Mouse (Mus musculus): ENCODE measurements around the gene Mindy4. TPM values are rescaled to one million over a fixed set of nuclear protein-coding genes. Genes with fewer than 3 reads are reported as not detected.

The Mindy4 gene
- polyA plus RNA-seq, 1 experiment: 4.9 TPM

DNA sequence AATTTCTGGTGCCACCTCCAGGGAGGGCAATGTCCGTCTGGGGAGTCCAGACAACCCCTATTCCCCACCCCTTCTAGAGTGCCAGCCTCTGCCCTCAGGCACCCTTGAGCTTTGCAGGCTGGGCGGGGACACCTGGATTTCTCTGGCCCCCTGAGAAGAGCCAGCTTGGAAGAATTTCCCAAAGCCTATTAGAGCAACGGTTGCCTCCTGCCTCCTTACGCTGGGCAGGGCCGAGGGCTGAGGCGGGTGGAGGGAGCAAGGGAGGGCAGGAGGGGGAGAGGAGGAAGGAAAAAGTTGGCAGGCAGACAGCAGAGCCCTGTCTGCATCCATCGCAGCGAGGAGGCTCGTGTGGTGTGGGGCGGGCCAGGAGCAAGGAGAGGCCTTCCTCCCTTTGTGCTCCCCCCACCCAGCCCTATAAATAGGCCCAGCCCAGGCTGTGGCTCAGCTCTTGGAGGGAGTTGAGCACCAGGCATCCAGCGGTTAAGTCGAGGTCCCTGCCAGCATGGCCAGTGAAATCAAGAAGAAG lies 132.9 kb downstream of the Mindy4 start, which contains the start of gene Aqp1:
Gene Aqp1 (plus strand): TSS at position 444 of the 526 bp plus-strand sequence.
- DNase-seq: no peak
- TF ChIP-seq POLR2A (IDR thresholded peaks at IDR 0.05; ENCODE audit: borderline replicate concordance, insufficient read depth, low read length) (no peak), CTCF (IDR thresholded peaks at IDR 0.05; ENCODE audit: borderline replicate concordance, insufficient read depth, low read depth, low read length) (no peak)
- H3K4me3 ChIP-seq (replicated peaks; ENCODE audit: insufficient read depth, low read depth, low read length): no peak within 1 kb of the TSS
- H3K4me1 ChIP-seq (ENCODE audit: control insufficient read depth, insufficient read depth, low read length): no peaks in the 10 kb centered on the region; the same call in 1 of the 2 replicates
- no peak within 1 kb of the TSS for H3K27ac ChIP-seq (ENCODE audit: insufficient read depth, low read length)
- 14% methylated on average over 12 of the region's 12 CpGs for WGBS
- no peaks in the 10 kb centered on the region; the same call in 1 of the 2 replicates for H3K27me3 ChIP-seq (ENCODE audit: control insufficient read depth, insufficient read depth, low read length)

DNA sequence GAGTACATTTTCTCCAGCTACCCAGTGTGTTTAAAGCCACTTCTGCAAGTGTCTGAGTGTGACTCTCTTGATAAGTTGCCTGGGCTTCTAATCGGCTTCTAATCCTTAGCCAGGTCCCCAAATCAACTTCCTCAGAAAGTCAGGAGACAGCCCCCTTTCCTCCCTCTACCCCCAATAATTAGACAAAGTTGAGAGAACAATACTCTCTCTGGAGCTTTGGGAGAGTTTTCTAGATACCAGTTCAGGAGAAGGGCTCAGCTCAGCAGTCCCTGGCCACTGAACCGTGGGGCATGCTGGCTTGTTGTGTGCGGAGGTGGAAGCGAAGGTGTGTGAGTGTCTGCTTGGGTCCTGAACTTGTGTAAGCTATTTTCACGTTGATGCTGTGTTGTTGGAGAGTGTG lies 134.1 kb downstream of the Mindy4 start:
- Histone ChIP-seq H3K27ac (ENCODE audit: insufficient read depth, low read length) (no peak overlapping the region), H3K4me1 (ENCODE audit: control insufficient read depth, insufficient read depth, low read length) (no peaks in the 10 kb centered on the region; the same call in 1 of the 2 replicates), H3K27me3 (ENCODE audit: control insufficient read depth, insufficient read depth, low read length) (no peaks in the 10 kb centered on the region; the same call in 1 of the 2 replicates), H3K4me3 (replicated peaks; ENCODE audit: insufficient read depth, low read depth, low read length) (no peak overlapping the region)
- 88% methylated on average over 5 of the region's 5 CpGs for WGBS
- no peak for DNase-seq
- TF ChIP-seq CTCF (IDR thresholded peaks at IDR 0.05; ENCODE audit: borderline replicate concordance, insufficient read depth, low read depth, low read length) (no peak), POLR2A (IDR thresholded peaks at IDR 0.05; ENCODE audit: borderline replicate concordance, insufficient read depth, low read length) (no peak)

DNA sequence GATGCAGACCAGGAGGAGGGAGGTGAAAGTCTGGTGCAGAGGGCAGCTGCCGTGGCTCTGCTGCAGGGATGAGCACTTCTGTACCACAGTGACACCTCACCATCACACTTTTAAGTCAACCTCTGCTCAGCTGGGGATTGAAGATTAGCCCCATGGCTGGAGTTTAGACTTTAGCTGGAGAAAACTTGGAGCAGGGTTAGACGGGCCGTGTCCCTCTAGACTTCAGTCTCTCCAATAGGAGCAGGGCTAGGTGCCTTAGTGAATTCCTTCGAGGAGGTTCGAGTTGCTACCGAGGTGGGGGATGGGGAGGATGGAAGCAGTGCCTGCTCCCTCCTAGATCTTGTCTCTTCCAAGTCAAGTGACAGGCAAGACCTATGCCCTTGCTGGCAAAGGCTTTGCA lies 134.9 kb downstream of the Mindy4 start:
- DNase-seq: no peak
- no peak overlapping the region for H3K4me3 ChIP-seq (replicated peaks; ENCODE audit: insufficient read depth, low read depth, low read length)
- no peaks in the 10 kb centered on the region; the same call in 1 of the 2 replicates for H3K4me1 ChIP-seq (ENCODE audit: control insufficient read depth, insufficient read depth, low read length)
- H3K27me3 ChIP-seq (ENCODE audit: control insufficient read depth, insufficient read depth, low read length): no peaks in the 10 kb centered on the region; the same call in 1 of the 2 replicates
- no peak for TF ChIP-seq POLR2A (IDR thresholded peaks at IDR 0.05; ENCODE audit: borderline replicate concordance, insufficient read depth, low read length)
- TF ChIP-seq CTCF (IDR thresholded peaks at IDR 0.05; ENCODE audit: borderline replicate concordance, insufficient read depth, low read depth, low read length): no peak
- WGBS: 67% methylated on average over 6 of the region's 6 CpGs
- H3K27ac ChIP-seq (ENCODE audit: insufficient read depth, low read length): no peak overlapping the region

DNA sequence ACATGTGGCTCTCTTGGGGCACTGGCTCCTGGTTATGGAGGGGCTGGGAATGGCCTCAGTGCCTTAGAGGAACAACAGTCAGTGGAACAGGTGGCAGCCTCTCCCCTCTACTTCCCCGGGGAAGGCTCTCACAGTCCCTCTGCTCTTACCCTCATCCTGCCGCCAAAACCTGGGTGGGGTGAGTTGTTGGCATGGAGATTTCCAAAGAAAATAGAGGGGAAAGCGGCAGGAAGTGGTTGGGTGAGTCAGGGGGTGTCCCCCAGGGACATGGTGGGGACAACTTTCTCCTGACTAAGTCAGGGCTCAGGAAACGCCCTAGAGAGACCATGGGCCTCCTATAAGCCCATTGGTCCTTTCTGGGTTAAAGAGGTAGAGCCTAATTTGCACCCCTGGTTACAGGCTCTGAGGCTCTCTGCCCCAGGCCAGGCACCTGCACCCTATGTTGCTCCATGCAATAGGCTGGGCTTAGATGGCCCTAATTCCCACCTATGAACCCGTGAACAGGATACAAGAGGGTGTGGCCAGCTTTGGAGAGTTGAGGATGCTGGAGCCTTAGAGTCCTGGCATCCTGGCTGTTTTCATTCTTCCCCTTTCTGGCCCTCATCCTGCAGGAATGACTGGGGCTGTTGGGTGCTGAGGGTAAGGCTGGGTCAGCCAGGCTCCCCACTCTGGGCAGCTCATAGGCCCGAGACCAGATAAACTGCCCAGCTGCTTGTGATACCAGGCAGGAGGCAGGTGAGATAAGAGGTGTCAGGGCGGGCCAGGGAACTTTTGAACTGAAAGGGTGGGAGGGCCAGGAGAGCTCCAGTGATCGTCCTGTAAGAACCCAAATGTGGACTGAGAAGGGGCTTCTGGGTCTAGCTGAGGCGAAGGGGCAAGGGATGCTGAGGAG lies 136.0 kb downstream of the Mindy4 start:
- DNase-seq: no peak

DNA sequence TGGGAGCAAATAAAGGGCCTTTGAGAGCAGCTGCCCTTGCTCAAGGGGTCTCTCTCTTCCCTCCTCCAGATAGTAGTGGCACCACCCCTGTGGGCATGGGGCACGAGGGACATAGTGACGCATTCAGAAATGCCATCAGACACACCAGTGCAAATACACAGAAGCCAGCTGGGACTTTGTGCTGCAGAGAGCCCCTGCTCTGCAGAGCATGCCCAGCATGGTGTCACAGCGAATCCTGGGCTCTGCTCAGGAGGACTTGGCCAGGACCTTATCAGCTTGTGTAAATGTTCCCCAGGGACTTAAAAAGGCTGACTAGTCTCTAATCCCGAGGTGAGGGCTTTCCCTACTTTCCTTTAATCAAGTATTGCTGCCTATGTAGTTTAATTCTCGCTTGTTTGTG lies 138.5 kb downstream of the Mindy4 start:
- WGBS: 54% methylated on average over 5 of the region's 5 CpGs

More for the DNA sequence above, 136.0 kb downstream of the Mindy4 start:
- H3K27ac ChIP-seq (ENCODE audit: insufficient read depth, low read length): no peak overlapping the region
- no peaks in the 10 kb centered on the region; the same call in 1 of the 2 replicates for H3K4me1 ChIP-seq (ENCODE audit: control insufficient read depth, insufficient read depth, low read length)
- no peaks in the 10 kb centered on the region; the same call in 1 of the 2 replicates for H3K27me3 ChIP-seq (ENCODE audit: control insufficient read depth, insufficient read depth, low read length)
- TF ChIP-seq CTCF (IDR thresholded peaks at IDR 0.05; ENCODE audit: borderline replicate concordance, insufficient read depth, low read depth, low read length): no peak
- TF ChIP-seq POLR2A (IDR thresholded peaks at IDR 0.05; ENCODE audit: borderline replicate concordance, insufficient read depth, low read length): no peak
- WGBS: 74% methylated on average over 9 of the region's 9 CpGs
- no peak overlapping the region for H3K4me3 ChIP-seq (replicated peaks; ENCODE audit: insufficient read depth, low read depth, low read length)

DNA sequence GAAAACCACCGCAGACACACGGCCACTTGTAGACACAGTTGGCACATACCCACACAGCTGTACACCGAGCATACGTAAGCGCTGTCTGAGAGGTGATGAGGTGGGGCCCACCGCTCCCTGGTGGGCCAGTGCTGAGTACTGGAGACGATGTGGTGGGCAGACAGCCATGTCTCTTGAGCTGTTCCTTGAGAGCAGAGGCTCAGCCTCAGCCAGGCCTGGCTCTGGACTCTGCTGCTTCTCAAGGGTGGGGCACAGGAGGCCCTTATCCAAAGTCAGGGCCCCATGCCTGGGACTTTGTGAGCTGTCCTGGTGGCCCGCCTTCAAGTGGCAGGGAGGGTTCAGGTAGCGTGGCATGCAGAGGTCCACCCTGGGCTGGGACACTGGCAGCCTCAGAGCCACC lies 139.1 kb downstream of the Mindy4 start:
- no peak for TF ChIP-seq CTCF (IDR thresholded peaks at IDR 0.05; ENCODE audit: borderline replicate concordance, insufficient read depth, low read depth, low read length)
- TF ChIP-seq POLR2A (IDR thresholded peaks at IDR 0.05; ENCODE audit: borderline replicate concordance, insufficient read depth, low read length): no peak
- WGBS: 49% methylated on average over 9 of the region's 9 CpGs
- no peaks in the 10 kb centered on the region for H3K4me1 ChIP-seq (ENCODE audit: control insufficient read depth, insufficient read depth, low read length)

More for the DNA sequence above, 138.5 kb downstream of the Mindy4 start:
- Histone ChIP-seq H3K27ac (ENCODE audit: insufficient read depth, low read length) (no peak overlapping the region), H3K4me3 (replicated peaks; ENCODE audit: insufficient read depth, low read depth, low read length) (no peak overlapping the region), H3K4me1 (ENCODE audit: control insufficient read depth, insufficient read depth, low read length) (no peaks in the 10 kb centered on the region), H3K27me3 (ENCODE audit: control insufficient read depth, insufficient read depth, low read length) (no peaks in the 10 kb centered on the region; the same call in 1 of the 2 replicates)
- TF ChIP-seq POLR2A (IDR thresholded peaks at IDR 0.05; ENCODE audit: borderline replicate concordance, insufficient read depth, low read length) (no peak), CTCF (IDR thresholded peaks at IDR 0.05; ENCODE audit: borderline replicate concordance, insufficient read depth, low read depth, low read length) (no peak)
- no peak for DNase-seq

DNA sequence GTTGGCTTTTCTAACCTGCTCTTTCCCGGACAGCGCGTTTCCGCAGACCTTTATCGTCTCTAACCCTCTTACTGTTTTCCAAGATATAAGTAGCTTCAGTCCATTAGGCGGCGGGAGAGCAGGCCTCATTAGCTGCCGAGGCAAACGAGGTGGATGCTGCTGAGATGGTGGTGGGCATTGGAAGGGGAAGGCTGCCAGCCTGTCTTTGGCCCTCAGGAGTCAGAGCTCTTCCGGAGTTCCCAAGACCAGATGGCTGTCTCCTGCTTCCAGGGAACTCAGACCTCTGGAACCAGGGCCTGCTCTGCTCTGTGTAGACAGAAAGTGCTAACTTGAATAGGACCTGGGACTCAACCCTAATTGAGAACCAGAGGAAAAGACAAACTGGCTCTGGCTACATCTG lies 140.3 kb downstream of the Mindy4 start:
- TF ChIP-seq POLR2A (IDR thresholded peaks at IDR 0.05; ENCODE audit: borderline replicate concordance, insufficient read depth, low read length) (no peak), CTCF (IDR thresholded peaks at IDR 0.05; ENCODE audit: borderline replicate concordance, insufficient read depth, low read depth, low read length) (no peak)

More for the DNA sequence above, 139.1 kb downstream of the Mindy4 start:
- Histone ChIP-seq H3K27ac (ENCODE audit: insufficient read depth, low read length) (no peak overlapping the region), H3K4me3 (replicated peaks; ENCODE audit: insufficient read depth, low read depth, low read length) (no peak overlapping the region), H3K27me3 (ENCODE audit: control insufficient read depth, insufficient read depth, low read length) (no peaks in the 10 kb centered on the region; the same call in 1 of the 2 replicates)
- DNase-seq: no peak

More for the DNA sequence above, 140.3 kb downstream of the Mindy4 start:
- WGBS: 64% methylated on average over 10 of the region's 10 CpGs
- H3K27ac ChIP-seq (ENCODE audit: insufficient read depth, low read length): no peak overlapping the region
- no peaks in the 10 kb centered on the region; the same call in 1 of the 2 replicates for H3K27me3 ChIP-seq (ENCODE audit: control insufficient read depth, insufficient read depth, low read length)
- H3K4me1 ChIP-seq (ENCODE audit: control insufficient read depth, insufficient read depth, low read length): no peaks in the 10 kb centered on the region
- H3K4me3 ChIP-seq (replicated peaks; ENCODE audit: insufficient read depth, low read depth, low read length): no peak overlapping the region
- no peak for DNase-seq
